Mouse (Mus musculus) Patski (cell line): Measurements from ENCODE around the gene Galnt10. TPM values are rescaled to one million over a fixed set of nuclear protein-coding genes. Genes with fewer than 3 reads are reported as not detected.

ENCODE experiments used
- ATAC-seq: fragments of 100-300 bp; one replicate; pipeline ENCODE4 v1.8.0; 2021
- CTCF ChIA-PET: fragments of 350-600 bp; sonication (Branson Sonifier 250); formaldehyde crosslinking; loops from one replicate; lab custom pipeline; 2022; ENCODE audit warnings: inconsistent platforms; lab: Charles Lee
- POLR2A ChIA-PET: fragments of 350-600 bp; sonication (Branson Sonifier 250); formaldehyde crosslinking; loops from one replicate; lab custom pipeline; 2022; ENCODE audit warnings: antibody characterized with exemption, inconsistent platforms; lab: Charles Lee
- DNase-seq: peaks from one replicate; pipeline ENCODE4 v3.0.0-alpha.2; 2011; ENCODE audit warnings: low read depth, low spot score
- H3K27me3 ChIP-seq: fragments of 371-371 bp; one replicate; pipeline ENCODE4 v1.5.1; 2021
- CTCF ChIP-seq: fragments of 100-300 bp; IDR thresholded peaks from one replicate; pipeline ENCODE4 v1.5.1; 2021
- in situ Hi-C: fragments of 300-500 bp; cut with MboI; formaldehyde crosslinking; loops from 3 replicates; pipeline ENCODE4 v1.11.1; 2018; ENCODE audit warnings: low pct_unique_long_range_greater_than_20kb, mixed read lengths
- polyA plus RNA-seq: library from polyadenylated mRNA; unstranded; gene quantifications from one replicate; pipeline ENCODE4 v1.2.3, GENCODE M21; 2021

Galnt10 gene
- polyA plus RNA-seq, 1 experiment from 2014 or later = 74.9 TPM

- in situ Hi-C loops = no loop called here
- ChIA-PET CTCF (no interaction called here), POLR2A (no interaction called here)
- ATAC-seq = no peak
- no peak for DNase-seq
- TF ChIP-seq CTCF = no peak
- peaks cover 6% of the 10 kb centered on the region for H3K27me3 ChIP-seq
These were observed 184.9 kb downstream of the Galnt10 start for GRCm38 (mm10) chr11:57829871-57830775.

- ATAC-seq (no peak), DNase-seq (no peak)
- in situ Hi-C loops = no loop called here
- CTCF ChIA-PET = no interaction called here
- POLR2A ChIA-PET = no interaction called here
- H3K27me3 ChIP-seq = peaks cover 6% of the 10 kb centered on the region
- no peak for TF ChIP-seq CTCF
These were observed 186.1 kb downstream of the Galnt10 start for GRCm38 (mm10) chr11:57831281-57831781.

GRCm38 (mm10) chr11:57831861-57832260, 186.6 kb downstream of the Galnt10 start:
- DNase-seq = no peak
- no peak for ATAC-seq
- in situ Hi-C loops = no loop called here
- ChIA-PET POLR2A (no interaction called here), CTCF (no interaction called here)
- H3K27me3 ChIP-seq = peaks cover 7% of the 10 kb centered on the region
- TF ChIP-seq CTCF = no peak

GRCm38 (mm10) chr11:57832552-57833201, 187.4 kb downstream of the Galnt10 start, which contains the start of gene Hand1:
Gene Hand1, minus strand, starts transcription at chr11:57832818.
- ATAC-seq = no peak
- in situ Hi-C loops = no loop called here
- POLR2A ChIA-PET = no interaction called here
- peaks cover 10% of the 10 kb centered on the region for H3K27me3 ChIP-seq
- no peak for DNase-seq
- CTCF ChIA-PET = no interaction called here
- no peak for TF ChIP-seq CTCF

- H3K27me3 ChIP-seq = peaks cover 10% of the 10 kb centered on the region
- ATAC-seq = no peak
- in situ Hi-C loops = no loop called here
- no peak for DNase-seq
- CTCF ChIA-PET = interaction anchor here (1.4 kb wide), 1 partner anchor 9 kb away, joined by 3 read pairs; no protein-coding TSS in a partner anchor
- no peak for TF ChIP-seq CTCF
- POLR2A ChIA-PET = no interaction called here
These were observed 188.2 kb downstream of the Galnt10 start for GRCm38 (mm10) chr11:57833296-57833977.

GRCm38 (mm10) chr11:57834031-57834430, 188.8 kb downstream of the Galnt10 start:
- in situ Hi-C loops = no loop called here

GRCm38 (mm10) chr11:57835331-57835730, 190.1 kb downstream of the Galnt10 start:
- ATAC-seq (no peak), DNase-seq (no peak)
- CTCF ChIA-PET = no interaction called here
- in situ Hi-C loops = no loop called here
- POLR2A ChIA-PET = no interaction called here
- TF ChIP-seq CTCF = no peak
- peaks cover 5% of the 10 kb centered on the region for H3K27me3 ChIP-seq

More at GRCm38 (mm10) chr11:57834031-57834430, 188.8 kb downstream of the Galnt10 start:
- TF ChIP-seq CTCF = no peak
- DNase-seq (no peak), ATAC-seq (no peak)
- CTCF ChIA-PET = interaction anchor here (1.4 kb wide), 1 partner anchor 9 kb away, joined by 3 read pairs; no protein-coding TSS in a partner anchor
- peaks cover 9% of the 10 kb centered on the region for H3K27me3 ChIP-seq
- POLR2A ChIA-PET = no interaction called here

GRCm38 (mm10) chr11:57835931-57836330, 190.7 kb downstream of the Galnt10 start:
- CTCF ChIA-PET = no interaction called here
- peaks cover 5% of the 10 kb centered on the region for H3K27me3 ChIP-seq
- ATAC-seq = no peak
- TF ChIP-seq CTCF = no peak
- in situ Hi-C loops = no loop called here
- DNase-seq = no peak
- POLR2A ChIA-PET = no interaction called here

- TF ChIP-seq CTCF = no peak
- ChIA-PET POLR2A (no interaction called here), CTCF (no interaction called here)
- ATAC-seq (no peak), DNase-seq (no peak)
- in situ Hi-C loops = no loop called here
- H3K27me3 ChIP-seq = peaks cover 5% of the 10 kb centered on the region
These were observed 191.2 kb downstream of the Galnt10 start for GRCm38 (mm10) chr11:57836401-57836800.

Other genes with a start within 250 kb of the Galnt10 start
- 56.3 TPM for gene Fam114a2, start 126.8 kb upstream of the Galnt10 start, polyA plus RNA-seq
- 24.1 TPM for gene Mfap3, start 126.8 kb upstream of the Galnt10 start, polyA plus RNA-seq
- gene Sap30l, start 156.2 kb downstream of the Galnt10 start, polyA plus RNA-seq = 47.9 TPM
- gene Hand1, start 187.4 kb downstream of the Galnt10 start, polyA plus RNA-seq = not detected